Mouse (Mus musculus): ENCODE data around the gene Cactin.

DNA sequence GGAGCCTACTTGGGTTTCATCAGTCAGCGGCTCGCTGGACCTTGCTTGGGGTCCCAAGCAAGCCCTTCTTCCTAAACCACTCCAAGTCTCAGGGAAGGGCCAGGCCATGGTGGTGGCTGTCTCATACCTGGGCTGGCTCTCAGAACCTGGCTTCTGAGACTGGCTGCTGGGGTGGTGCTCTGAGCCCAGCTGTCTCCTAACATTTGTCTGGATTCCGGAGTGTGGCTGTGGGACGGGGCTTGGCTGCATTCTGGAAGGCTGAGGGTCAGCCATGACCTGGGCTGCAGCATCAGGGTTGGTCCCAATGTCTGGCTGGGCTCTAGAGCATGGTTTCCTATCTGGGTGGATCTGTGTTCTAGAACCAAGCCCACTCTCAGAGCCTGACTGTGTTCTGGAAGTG lies 15.7 kb downstream of the Cactin start:
- TF ChIP-seq CTCF (IDR thresholded peaks at IDR 0.05; ENCODE audit: control insufficient read depth, insufficient read depth, insufficient read length), result no peak
- no peak for TF ChIP-seq FOSL1 (IDR thresholded peaks at IDR 0.05; ENCODE audit: insufficient read depth, low read length, poor library complexity, severe bottlenecking)
- no peak for TF ChIP-seq USF1 (IDR thresholded peaks at IDR 0.05; ENCODE audit: low read depth)
- TF ChIP-seq MYOD1 (IDR thresholded peaks at IDR 0.05; ENCODE audit: control insufficient read depth, insufficient read length, low read depth), result no peak
- TF ChIP-seq MAX (IDR thresholded peaks at IDR 0.05), result no peak
- TF ChIP-seq CEBPB (IDR thresholded peaks at IDR 0.05; ENCODE audit: low read depth), result no peak
